Mouse (Mus musculus): ENCODE data around the gene Scn10a.

The Scn10a gene

DNA sequence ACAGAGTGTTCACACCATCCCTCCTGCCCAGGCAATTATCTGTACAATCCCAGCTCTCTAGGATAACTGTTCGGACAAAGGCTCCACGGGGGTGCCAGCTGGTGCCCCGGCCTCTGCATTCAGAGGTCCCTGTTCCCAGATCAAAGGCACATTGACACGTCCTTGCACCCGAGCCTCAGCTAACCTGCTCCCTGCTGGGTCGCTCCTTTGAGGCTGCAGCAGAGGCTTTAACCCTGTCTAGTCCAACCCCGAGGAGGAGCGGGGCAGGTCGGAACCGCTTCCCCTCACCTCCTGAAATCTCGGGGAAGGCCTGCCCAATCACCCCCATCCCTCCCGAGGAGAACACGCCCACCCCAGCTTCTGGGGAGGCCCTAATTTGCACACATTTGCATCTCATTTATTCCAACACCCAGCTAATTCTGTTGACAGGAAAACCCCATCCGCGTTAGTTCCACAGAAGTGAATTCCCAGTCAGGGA lies 147.7 kb downstream of the Scn10a start:
- DNase-seq: no peak

DNA sequence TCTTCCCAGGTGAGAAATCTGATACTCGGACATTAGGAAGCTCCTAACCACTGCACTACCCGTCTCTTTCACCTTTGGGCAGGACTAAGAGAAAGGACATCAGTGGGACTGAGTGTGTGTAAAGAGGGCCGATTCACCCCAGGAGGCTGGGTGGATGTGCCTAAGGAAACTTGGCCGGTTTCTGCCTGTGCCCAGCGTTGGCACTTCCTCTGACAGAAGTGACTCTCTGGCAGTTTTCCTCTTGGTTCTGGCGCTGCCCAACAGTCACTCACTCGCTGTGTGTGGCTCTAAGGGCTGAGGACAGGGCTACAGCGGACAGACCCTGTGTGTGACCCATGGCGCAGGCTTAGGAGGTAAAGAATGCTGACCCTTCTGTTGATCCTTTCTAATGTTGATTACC lies 148.5 kb downstream of the Scn10a start:
- DNase-seq: no peak

DNA sequence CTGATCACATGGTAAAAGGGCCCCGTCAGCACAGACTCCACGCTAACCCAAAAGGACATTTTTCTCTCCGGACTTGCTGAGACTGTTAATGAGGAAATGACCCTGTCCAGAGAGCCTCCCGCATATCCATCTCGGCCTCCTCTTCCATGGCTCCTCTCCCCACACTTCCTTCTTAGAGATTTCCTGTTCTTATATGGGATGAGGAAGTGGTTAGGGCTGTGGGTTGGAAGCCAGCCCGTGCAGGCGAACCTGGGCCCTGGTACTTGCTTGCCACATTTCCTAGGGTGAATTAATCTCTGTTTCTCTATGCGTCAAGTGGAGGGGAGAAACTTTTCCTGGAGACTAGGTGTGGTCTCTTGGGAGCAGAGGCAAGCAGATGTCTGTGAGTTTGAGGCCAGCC lies 150.4 kb downstream of the Scn10a start:
- DNase-seq: no peak

DNA sequence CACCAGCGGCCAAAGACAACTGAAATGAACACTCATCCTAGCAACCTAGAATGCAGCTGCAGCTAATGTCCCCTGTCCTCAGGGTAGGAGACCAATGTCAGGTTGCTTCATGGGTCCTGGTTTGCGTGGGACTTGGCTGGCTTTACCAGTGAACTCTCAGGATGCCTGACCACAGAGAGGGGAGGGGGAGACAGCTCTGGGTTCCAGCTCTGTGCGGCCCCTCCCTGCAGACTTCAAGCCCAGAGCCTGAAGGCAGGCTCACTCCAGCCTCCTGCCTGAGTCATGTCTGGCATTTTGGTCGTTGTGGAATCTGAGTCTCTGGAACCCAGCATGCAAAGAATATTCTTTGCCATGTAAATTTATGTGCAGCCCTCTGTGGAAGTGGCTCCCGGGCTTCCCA lies 151.3 kb downstream of the Scn10a start:
- DNase-seq: no peak

DNA sequence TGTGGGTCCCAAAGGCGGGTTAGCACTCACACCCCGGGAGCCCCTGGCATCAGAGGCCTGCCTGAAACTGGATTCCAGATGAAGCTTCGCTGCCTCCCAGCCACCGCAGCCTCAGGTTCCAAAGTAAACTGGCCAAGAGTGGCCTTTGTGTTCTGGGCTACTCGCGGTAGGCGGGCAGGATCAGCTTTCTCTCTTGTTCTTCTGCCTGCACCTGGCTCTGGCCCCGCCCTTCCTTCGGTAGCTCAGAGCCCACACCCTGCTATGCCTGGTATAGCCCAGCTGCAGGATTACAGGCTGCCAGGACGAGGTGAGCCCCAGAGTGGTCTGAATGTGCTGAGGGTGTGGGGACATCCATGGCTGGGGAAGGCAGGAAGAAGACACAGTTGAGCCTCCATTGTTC lies 152.9 kb downstream of the Scn10a start:
- no peak for DNase-seq

DNA sequence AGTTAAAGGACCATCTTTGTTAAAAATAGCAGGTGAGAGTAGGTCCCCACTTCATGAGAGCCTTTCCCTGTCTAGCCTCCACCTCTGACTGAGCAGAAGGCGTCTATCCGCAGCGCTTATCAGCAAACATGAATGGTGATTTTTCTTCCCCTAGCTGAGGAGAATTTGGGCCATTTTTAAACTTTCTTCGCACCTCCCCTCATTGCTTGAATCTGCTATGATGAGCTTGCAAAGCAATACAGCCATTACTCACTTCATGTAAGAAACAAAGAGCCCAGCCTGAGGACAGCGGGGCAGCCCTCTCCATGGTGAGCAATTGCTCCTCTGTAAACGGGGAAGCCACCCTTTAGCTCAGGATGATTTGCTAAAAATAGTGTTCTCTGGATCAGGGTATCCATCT lies 154.3 kb downstream of the Scn10a start:
- DNase-seq: no peak

DNA sequence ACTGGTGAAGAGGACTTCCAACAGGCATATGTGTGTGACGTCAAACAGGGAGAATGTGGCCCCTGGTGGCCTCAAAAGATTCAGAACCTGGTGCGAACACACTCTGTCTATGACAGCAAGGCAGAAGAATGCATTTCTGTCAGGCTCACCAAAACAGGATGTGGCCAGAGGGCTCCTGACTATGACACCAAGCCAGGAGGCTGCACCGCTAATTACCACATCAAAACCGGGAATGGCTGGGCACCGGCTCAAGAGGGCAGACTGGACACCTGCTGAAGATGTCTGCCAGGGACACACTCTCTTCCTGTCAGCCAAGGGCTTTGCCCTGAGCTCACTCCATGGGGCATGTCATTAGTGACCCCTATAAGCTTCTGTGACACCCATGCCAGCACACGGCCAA lies 155.5 kb downstream of the Scn10a start:
- DNase-seq: peak; percentile 21 to 30

DNA sequence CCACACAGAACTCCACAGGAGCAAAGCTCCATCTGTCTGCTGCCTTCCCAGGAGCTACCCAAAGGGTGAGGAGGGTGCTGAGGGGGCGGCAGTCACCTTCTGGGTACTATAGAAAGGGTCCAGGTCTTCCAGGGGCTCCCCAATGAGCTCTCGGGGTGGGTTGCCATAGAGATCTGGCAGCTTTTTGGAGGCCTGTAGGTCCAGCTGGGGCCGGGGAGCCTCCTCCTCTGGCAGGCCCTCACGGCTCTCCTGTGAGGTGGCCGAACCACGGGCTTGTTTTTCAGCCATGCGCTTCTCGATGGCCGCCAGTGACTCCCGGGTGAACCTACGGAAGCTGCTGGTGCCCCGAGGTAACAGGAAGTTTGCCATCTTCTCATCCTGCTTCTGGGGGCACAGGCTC lies 156.9 kb downstream of the Scn10a start:
- DNase-seq: no peak

DNA sequence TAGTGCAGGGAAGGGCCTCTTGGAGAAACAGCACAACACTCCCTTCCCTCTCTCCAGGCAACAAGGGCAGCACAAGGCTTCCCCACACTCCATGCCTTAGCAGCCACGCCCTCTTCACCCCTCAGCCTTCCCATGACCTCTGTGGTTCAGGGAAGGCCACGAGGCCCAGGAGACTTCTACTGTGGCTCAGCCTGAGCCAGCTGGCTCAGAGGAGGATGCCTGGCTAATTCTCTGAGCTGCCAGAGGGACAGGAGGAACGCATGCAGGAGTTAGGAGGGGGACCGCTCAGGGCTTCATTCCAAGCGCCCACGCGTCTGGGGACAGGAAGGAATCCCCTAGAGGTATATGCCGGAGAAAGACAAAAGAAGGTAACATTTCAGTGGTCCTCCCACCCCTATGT lies 157.4 kb downstream of the Scn10a start:
- no peak for DNase-seq

DNA sequence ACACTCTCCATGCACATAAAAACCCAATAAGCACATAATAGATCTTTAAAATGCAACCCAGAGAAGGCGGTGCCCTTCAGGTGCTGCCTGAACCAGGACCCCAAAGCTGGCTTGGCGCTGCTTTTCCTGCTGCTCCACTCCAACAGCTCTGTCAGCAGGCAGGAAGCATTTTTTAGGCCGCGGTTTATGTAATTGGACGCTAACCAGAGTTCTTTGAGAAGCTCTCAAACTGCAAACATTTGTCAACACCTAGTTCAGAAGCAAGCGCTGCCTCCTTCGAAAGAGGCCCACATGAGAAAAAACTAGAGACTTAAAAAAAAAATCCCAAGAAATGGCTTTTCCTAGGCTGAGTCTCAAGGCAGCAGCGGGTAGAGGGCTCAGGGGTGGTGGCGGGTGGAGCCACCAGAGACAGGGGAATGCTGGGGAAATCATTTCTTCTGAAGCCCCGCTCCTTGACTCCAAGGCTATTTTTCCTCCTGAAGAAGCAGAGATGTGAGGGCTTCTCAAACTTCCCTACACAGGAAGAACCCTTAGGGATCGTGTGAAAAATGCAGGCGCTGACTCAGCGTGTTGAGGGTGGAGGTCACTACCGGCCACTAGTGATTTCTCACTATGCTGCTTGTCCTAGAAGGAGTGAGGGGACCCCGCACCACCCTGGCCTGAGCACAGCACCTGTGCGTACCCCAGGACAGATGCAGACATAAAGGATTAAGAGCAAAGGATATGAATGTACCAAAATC lies 159.4 kb downstream of the Scn10a start:
- DNase-seq: no peak

Data from cerebellum, adult 18-20 months (tissue).